Mouse (Mus musculus): ENCODE measurements around the gene Pick1. TPM values are rescaled to one million over a fixed set of nuclear protein-coding genes. Genes with fewer than 3 reads are reported as not detected.

Gene Pick1
- polyA plus RNA-seq, 1 experiment from 2014 or later, result 43.1 TPM

DNA sequence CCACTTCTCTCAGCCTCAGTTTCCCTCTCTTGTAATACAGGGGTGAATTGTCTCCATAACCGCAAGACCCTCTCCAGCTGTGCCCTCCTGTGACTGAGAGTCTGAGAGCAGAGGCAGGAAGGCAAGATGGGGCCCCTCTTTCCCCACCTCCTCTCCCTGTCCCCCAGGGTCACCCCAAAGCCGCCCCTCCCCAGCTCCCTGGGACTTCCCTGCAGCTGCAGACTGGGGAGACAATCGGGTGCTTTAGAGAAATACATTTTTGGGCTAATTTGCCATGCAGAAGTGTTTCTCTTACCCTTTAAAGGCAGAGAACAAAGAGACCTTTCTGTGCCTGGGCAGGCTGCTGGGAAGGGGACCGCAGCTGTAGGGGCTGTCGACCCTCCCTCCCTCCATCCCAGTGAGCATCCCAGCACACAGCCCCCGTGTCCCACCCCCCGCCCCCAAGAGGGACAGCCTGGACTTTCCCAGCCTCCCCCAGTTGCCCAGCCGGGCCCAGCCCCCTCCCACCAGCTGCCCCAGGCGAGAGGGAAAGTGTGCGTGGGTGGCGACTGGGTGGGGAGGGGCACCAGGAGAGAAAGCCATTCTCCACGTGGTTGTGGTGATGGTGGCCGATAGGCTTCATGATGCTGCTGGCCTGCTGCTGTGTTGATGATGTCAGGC lies 27.4 kb upstream of the Pick1 start:
- peaks cover 11% of the 10 kb centered on the region for H3K27me3 ChIP-seq
- no peak for ATAC-seq
- CTCF ChIA-PET, result no interaction called here

DNA sequence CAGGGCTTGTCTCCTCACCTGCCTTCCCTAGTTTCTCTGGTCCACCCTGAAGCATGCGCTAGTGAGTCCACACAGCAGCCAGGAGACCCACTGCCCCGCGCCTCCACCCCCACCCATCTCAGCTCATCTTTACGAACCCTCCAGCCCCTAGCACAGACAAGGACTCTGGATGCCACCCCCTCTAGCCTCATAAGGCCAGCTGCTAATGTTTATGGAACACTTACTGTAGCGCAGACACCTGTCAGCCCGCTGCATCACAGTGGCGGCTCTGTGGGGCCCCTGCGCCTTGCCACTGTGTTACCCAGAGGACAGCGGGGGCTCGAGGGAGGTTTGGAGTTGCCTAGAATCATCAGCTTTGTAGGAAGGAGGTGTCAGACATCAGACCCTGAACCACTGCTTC lies 26.4 kb upstream of the Pick1 start:
- H3K27me3 ChIP-seq, result peaks cover 11% of the 10 kb centered on the region
- ATAC-seq (no peak), DNase-seq (ENCODE audit: low read depth, low spot score) (no peak)
- POLR2A ChIA-PET, result no interaction called here
- in situ Hi-C loops (cut with MboI; ENCODE audit: low pct_unique_long_range_greater_than_20kb), result loop anchor here (25.0 kb wide), 1 partner anchor 685 kb away; the partner anchor contains the start of gene Apobec3
- TF ChIP-seq CTCF (IDR thresholded peaks at IDR 0.05), result no peak
- CTCF ChIA-PET, result no interaction called here

More for the DNA sequence above, 27.4 kb upstream of the Pick1 start:
- in situ Hi-C loops (cut with MboI; ENCODE audit: low pct_unique_long_range_greater_than_20kb), result loop anchor here (25.0 kb wide), 1 partner anchor 686 kb away; the partner anchor contains the start of gene Apobec3
- POLR2A ChIA-PET, result no interaction called here
- TF ChIP-seq CTCF (IDR thresholded peaks at IDR 0.05), result no peak
- no peak for DNase-seq (ENCODE audit: low read depth, low spot score)

DNA sequence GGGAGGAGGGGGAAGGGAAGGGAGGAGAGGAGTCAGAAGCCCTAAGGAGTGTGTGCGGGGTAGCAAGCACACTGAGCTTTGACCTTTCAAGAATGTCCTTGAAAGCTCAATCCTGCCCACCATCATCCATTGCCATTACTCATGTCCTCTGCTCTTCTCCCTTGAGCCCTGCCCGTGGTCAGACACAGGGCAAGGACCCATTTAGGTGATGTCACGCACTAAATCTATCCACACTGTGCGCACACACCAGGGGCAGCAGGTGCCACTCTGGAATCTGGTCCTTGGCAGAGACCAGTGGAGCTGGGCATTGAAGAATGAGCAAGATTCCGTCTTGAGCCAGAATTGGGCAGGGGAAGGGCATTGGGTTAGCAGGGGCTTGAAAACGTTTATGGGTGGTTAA lies 20.8 kb upstream of the Pick1 start:
- DNase-seq (ENCODE audit: low read depth, low spot score), result no peak
- ChIA-PET POLR2A (no interaction called here), CTCF (interaction anchor here (0.7 kb wide), 1 partner anchor 12 kb away, joined by 3 read pairs; no protein-coding TSS in a partner anchor)
- in situ Hi-C loops (cut with MboI; ENCODE audit: low pct_unique_long_range_greater_than_20kb), result loop anchor here (25.0 kb wide), 1 partner anchor 679 kb away; the partner anchor contains the start of gene Apobec3
- ATAC-seq, result no peak
- peaks cover 7% of the 10 kb centered on the region for H3K27me3 ChIP-seq
- no peak for TF ChIP-seq CTCF (IDR thresholded peaks at IDR 0.05)

DNA sequence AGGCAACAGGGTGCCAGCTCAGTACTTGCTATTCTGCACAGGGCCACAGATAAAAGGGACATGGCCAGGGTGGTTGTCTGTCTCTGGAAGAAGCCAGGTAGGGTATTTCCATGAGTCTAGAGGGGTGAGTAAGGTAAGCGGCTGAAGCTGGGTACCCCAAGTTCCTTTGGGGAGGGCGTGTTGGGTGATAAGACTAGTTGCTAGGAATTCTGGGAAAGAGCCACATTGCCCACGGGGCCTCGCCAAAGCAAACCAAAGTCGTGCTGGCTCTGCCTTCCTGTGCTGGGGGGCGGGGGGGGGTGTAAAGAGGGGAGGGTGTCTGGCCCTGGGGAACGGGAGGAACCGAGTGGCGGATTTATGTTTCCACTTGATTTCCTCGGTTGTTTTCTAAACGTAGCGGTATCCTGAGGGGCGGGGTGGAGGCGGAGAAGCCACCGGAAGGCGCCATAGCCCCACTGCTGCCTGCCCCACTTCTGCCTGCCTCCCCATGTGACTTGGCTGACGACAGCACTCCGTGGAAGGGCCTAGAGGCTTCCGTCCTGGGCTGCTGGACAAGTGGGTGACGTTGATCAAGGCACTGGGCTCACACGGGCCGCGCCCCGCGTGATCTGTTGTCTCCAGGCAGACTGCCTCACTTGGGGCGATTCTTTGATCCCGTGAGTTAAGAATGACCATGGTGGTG lies 20.1 kb upstream of the Pick1 start:
- ATAC-seq (no peak), DNase-seq (ENCODE audit: low read depth, low spot score) (no peak)
- POLR2A ChIA-PET, result no interaction called here
- CTCF ChIA-PET, result no interaction called here
- TF ChIP-seq CTCF (IDR thresholded peaks at IDR 0.05), result no peak
- in situ Hi-C loops (cut with MboI; ENCODE audit: low pct_unique_long_range_greater_than_20kb), result loop anchor here (25.0 kb wide), 1 partner anchor 678 kb away; the partner anchor contains the start of gene Apobec3
- H3K27me3 ChIP-seq, result peaks cover 7% of the 10 kb centered on the region

DNA sequence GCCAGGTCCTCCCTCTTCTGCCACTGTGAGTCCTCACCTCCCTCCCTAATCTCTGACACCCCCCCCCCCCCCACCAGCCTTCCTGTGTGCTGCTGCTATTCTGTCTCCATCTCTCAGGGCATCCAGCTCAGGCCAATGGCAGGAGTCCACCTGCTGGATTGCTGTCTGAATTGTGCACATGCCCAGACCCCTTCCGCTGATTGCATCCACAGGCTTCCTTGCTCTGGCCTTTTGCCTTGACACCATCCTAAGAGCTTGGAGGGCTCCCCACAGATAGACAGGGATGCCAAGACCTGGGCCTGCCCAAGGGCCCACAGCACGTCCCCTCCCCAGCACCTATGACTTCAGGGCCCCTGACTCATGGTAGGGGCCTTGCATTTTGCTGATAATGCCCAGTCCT lies 18.6 kb upstream of the Pick1 start:
- no peaks in the 10 kb centered on the region for H3K27me3 ChIP-seq
- ATAC-seq, result no peak
- TF ChIP-seq CTCF (IDR thresholded peaks at IDR 0.05), result no peak
- DNase-seq (ENCODE audit: low read depth, low spot score), result no peak
- CTCF ChIA-PET, result no interaction called here
- in situ Hi-C loops (cut with MboI; ENCODE audit: low pct_unique_long_range_greater_than_20kb), result loop anchor here (25.0 kb wide), 1 partner anchor 677 kb away; the partner anchor contains the start of gene Apobec3
- POLR2A ChIA-PET, result no interaction called here

DNA sequence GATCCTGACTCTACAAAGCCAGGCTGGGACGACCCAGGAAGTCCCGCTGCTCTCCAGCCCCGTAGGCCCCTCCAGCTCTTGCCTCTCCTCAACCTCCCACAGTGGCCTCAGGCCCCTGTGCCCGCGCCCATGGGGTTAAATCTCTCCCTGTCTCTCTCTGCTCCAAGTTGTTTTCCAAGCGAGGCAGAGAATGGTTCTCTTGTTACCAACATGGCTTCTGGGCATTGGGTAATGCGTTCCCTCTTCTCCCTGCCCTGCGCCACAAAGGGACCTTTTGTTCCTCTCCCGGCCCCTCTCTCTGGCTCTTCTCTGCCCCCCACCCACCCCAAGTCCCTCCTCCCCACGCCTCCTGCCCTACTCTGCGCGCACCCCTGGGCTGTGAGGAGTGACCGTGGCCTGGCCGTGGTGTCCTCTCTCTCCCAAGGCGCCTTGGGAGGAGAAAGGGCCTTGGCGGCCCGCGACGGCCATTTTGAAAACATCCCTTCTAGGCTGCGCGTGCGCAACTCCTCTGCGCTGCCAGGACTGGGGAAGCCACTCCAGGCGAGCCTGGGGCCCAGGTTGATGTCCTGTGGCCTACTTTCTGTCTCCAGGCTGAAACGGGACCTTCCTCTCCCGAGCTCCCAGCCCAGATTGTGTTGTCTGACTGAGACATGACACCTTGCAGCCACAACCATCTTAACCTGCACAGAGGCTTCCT lies 16.1 kb upstream of the Pick1 start:
- CTCF ChIA-PET, result interaction anchor here (1.0 kb wide), 1 partner anchor 10 kb away, joined by 3 read pairs; no protein-coding TSS in a partner anchor
- DNase-seq (ENCODE audit: low read depth, low spot score), result no peak
- in situ Hi-C loops (cut with MboI; ENCODE audit: low pct_unique_long_range_greater_than_20kb), result loop anchor here (25.0 kb wide), 1 partner anchor 674 kb away; the partner anchor contains the start of gene Apobec3
- no peak for TF ChIP-seq CTCF (IDR thresholded peaks at IDR 0.05)
- ATAC-seq, result no peak
- no peaks in the 10 kb centered on the region for H3K27me3 ChIP-seq
- POLR2A ChIA-PET, result no interaction called here

DNA sequence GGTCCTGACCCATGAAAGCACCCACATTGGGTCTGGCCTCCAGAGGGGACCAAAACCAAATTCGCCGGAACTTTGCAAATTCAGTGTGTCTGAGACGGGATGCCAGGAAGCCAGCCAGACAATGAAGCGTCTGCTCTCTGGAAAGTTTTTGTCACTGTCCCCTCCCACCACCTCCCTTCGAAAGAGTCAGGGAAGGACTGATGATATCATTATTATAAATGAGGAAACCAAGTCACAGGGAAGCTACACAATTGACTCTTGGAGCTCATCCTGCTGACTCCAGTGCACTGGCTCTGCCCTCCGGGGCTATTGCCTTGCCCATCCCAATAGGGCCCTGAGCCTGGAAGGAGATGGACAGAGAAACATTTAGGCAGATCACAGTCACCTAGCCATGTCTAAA lies 15.4 kb upstream of the Pick1 start:
- DNase-seq (ENCODE audit: low read depth, low spot score), result no peak
- no peak for ATAC-seq
- H3K27me3 ChIP-seq, result no peaks in the 10 kb centered on the region
- TF ChIP-seq CTCF (IDR thresholded peaks at IDR 0.05), result no peak
- in situ Hi-C loops (cut with MboI; ENCODE audit: low pct_unique_long_range_greater_than_20kb), result loop anchor here (25.0 kb wide), 1 partner anchor 674 kb away; the partner anchor contains the start of gene Apobec3
- ChIA-PET POLR2A (no interaction called here), CTCF (no interaction called here)

DNA sequence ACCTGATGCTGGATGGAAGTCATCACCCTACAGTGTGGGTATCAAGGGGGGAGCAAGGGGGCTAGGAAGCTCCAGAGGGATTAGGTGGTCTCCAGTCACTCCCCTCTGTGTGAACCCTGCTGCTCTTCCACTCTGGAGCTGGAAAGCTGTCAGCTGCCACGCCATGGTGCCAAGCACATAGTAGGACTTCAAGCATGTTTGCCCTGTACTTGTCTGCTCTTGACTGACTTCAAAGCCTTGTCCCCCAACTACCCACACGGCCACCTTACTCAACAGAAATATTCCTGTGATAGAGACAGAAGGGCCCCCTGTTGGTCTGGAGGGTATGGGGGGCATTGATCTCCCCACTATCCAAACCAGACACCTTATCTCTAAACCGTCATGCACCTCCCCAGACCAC lies 12.8 kb upstream of the Pick1 start:
- no peak for DNase-seq (ENCODE audit: low read depth, low spot score)
- in situ Hi-C loops (cut with MboI; ENCODE audit: low pct_unique_long_range_greater_than_20kb), result loop anchor here (25.0 kb wide), 1 partner anchor 671 kb away; the partner anchor contains the start of gene Apobec3
- no peaks in the 10 kb centered on the region for H3K27me3 ChIP-seq
- no peak for ATAC-seq
- POLR2A ChIA-PET, result interaction anchor here (0.6 kb wide), 1 partner anchor 128 kb away, joined by 4 read pairs; no protein-coding TSS in a partner anchor
- CTCF ChIA-PET, result no interaction called here
- TF ChIP-seq CTCF (IDR thresholded peaks at IDR 0.05), result no peak

DNA sequence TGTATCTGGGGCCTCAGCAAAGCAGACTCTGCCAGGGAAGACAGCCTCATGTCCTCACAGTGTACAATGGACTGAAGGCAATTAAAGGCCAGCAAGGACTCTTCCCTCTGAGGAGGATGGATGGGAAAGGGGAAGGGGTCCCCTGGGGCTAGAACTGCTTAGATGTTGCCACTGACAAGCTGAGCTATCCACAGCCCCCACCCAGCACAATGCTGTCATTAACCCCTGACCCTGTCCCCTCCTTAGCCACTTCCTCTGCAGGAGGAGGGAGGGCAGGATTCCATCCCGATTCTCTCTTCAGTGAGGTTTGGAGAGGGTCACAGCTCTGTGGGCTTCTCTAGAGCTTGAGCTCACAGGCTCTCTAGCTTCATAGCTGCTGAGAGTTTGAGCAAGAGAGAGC lies 9.4 kb upstream of the Pick1 start:
- no peaks in the 10 kb centered on the region for H3K27me3 ChIP-seq
- ATAC-seq (no peak), DNase-seq (ENCODE audit: low read depth, low spot score) (no peak)
- ChIA-PET CTCF (no interaction called here), POLR2A (no interaction called here)
- TF ChIP-seq CTCF (IDR thresholded peaks at IDR 0.05), result no peak
- in situ Hi-C loops (cut with MboI; ENCODE audit: low pct_unique_long_range_greater_than_20kb), result loop anchor here (25.0 kb wide), 1 partner anchor 668 kb away; the partner anchor contains the start of gene Apobec3

DNA sequence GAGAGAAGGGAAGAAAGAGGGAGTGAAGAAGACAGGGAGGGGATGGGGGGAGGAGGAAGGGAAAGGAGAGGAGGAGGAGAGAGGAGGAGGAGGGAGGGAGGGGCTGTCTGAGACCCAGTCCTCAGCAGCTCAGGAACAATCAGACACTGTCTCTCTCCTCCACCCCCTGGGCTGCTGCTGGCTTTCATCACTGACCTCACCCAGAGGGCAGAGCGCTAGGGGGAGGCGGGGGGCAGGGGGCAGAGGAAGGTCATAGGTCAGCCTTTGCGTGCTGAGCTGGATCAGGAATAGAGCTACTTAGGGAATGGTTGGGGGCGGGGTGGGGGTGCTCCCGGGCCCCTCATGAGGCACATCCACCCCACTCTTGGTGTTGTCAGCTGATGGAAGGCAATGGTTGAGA lies 5.3 kb upstream of the Pick1 start:
- in situ Hi-C loops (cut with MboI; ENCODE audit: low pct_unique_long_range_greater_than_20kb), result loop anchor here (5.0 to 25.0 kb wide), 2 partner anchors 434 to 664 kb away; partner anchors contain the start of genes Apobec3, Cby1 and Fam227a
- no peak for TF ChIP-seq CTCF (IDR thresholded peaks at IDR 0.05)
- ATAC-seq, result no peak

More for the DNA sequence above, 5.3 kb upstream of the Pick1 start:
- ChIA-PET POLR2A (interaction anchor here (0.6 kb wide), 1 partner anchor 428 kb away, joined by 5 read pairs; no protein-coding TSS in a partner anchor), CTCF (interaction anchor here (1.3 kb wide), 1 partner anchor 25 kb away, joined by 3 read pairs; no protein-coding TSS in a partner anchor)
- DNase-seq (ENCODE audit: low read depth, low spot score), result no peak
- H3K27me3 ChIP-seq, result no peaks in the 10 kb centered on the region

Data from Patski (cell line).